Mouse (Mus musculus) 3134 (cell line): ENCODE measurements around the gene Gpr21.
"Not testable (repeated sequence)": the region's sequence is repeated elsewhere in the genome, so short reads cannot be mapped to it uniquely, and the experiment has no call there.

ENCODE experiments used
- DNase-seq: peaks from one replicate; pipeline ENCODE4 v3.0.0-alpha.2; 2011; ENCODE audit warnings: low spot score; ENCODE audit not compliant: insufficient read length; ENCODE audit errors: extremely low read depth

Gpr21 gene

GRCm38 (mm10) chr2:37516030-37516710 lies at the start of gene Gpr21:
TSS of gene Gpr21 (plus strand) at chr2:37516332.
- DNase-seq: no peak

DNA sequence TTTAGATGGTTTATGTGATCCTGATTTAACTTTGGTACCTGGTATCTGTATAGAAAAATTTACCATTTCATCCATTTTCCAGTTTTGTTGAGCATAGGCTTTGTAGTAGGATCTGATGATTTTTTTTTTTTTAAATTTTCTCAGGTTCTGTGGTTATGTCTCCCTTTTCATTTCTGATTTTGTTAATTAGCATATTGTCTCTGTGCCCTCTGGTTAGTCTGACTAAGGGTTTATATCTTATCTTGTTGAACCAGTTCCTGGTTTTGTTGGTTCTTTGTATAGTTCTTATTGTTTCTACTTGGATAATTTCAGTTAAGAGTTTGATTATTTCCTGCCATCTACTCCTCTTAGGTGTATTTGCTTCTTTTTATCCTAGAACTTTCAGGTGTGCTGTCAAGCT lies 36.6 kb upstream of the Gpr21 start:
- no peak for DNase-seq

- no peak for DNase-seq
These were observed 36.1 kb upstream of the Gpr21 start for GRCm38 (mm10) chr2:37480039-37480438.

DNA sequence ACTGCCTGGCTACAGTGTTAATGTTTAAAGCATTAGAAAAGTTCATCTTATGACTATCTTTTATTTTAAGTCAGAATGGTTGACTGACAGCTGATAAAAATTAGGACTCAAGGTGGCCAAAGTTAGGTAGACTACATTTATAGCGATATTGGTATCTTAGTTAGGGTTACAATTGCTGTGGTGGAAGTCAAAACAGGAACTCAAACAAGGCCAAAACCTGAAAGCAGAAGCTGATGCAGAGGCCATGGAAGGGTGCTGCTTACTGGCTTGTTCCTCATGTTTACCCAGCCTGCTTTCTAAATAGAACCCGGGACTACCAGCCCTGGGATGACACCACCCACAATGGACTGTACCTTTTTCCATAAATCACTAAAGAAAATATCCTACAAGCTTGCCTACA lies 32.0 kb upstream of the Gpr21 start:
- no peak for DNase-seq

GRCm38 (mm10) chr2:37485370-37485769 lies 30.8 kb upstream of the Gpr21 start:
- DNase-seq: no peak

GRCm38 (mm10) chr2:37486408-37486807 lies 29.7 kb upstream of the Gpr21 start:
- DNase-seq: no peak

- DNase-seq: no peak
These were observed 27.2 kb upstream of the Gpr21 start for GRCm38 (mm10) chr2:37488956-37489355.

DNA sequence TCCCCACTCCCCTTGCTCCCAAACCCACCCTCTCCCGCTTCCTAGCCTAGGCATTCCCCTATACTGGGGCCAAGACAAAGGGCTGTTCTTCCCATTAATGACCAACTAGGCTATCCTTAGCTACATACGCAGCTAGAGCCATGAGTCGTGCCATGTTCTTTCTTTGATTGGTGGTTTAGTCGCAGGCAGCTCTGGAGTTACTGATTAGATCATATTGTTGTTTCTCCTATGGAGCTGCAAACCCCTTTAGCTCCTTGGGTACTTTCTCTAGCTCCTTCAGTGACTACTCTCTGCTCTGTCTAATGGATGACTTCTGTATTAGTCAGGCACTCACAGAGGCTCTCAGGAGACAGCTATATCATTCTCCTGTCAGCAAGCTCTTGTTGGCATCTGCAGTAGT lies 18.8 kb upstream of the Gpr21 start:
- DNase-seq: no peak

- not testable (repeated sequence) for DNase-seq
These were observed 10.3 kb upstream of the Gpr21 start for GRCm38 (mm10) chr2:37505856-37506255.

DNA sequence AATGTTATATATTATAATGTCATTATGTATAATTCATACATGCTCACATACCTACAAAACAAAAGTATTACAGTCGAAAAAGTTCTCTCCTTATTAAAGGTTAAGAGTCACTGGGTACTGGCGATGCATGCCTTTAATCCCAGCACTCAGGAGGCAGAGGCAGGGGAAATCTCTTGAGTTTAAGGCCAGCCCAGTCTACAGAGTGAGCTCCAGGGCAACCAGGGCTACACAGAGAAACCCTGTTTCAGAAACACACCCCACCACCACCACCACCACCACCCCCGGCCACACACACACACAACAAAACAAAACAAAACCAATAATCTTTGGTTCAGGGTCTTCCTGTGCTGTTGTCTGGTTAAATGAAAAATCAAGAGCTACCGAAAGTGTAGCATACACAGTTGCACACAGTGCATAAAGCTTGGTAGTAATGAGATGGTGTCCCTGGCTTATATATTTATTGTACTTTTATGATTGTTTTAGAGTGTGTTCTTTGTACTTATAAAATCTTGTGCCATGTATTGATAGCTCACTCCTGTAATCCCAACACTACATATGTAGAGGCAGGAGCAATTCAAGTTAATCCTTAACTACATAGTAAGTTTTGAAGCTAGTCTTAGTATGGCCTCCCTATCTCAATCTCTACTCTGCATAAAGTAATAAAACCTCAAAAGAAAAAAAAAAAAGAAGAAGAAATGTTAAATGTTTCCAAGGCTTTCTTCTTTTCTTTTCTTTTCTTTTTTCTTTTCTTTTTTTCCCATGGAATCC lies 4.8 kb upstream of the Gpr21 start:
- no peak for DNase-seq

- no peak for DNase-seq
These were observed 860 bp downstream of the Gpr21 start for GRCm38 (mm10) chr2:37516922-37517462.

GRCm38 (mm10) chr2:37518561-37519285 lies 2.6 kb downstream of the Gpr21 start:
- DNase-seq: no peak

DNA sequence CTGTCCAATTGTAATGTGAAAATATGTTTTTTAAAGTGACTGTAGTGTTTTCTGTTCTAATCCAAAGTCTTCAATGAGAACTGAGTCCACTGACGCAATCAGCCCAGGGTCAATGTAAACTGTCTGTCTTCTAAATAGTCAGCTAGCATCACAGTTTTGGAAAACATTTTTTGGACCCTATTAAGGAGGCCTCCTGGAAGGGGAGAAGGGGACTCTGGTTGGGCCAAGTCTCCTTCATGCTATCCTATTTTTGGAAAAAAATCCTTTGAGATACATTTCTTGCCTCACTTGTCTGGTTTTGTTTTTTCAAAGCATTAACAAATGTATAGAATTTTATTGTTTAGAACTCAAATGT lies 3.1 kb downstream of the Gpr21 start:
- DNase-seq: no peak

DNA sequence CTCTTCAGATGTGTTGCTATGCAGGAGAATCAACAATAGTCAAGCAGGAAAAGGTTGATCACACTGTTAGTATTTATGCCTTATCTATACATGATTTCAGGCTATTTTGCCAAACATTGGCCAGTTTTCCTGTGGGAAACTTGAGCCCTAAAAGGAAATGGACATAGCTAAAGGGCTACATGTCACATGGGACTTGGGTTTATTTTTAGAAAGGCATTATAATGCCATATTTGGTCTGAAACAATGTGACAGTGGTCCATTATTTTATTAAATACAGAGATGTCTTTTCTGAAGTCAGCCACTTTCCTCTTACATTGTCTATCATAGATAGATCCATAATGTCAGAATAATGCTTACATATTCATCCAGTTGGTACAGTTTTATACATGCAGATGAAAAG lies 11.5 kb downstream of the Gpr21 start:
- DNase-seq: no peak

GRCm38 (mm10) chr2:37529397-37529796 lies 13.3 kb downstream of the Gpr21 start:
- no peak for DNase-seq

GRCm38 (mm10) chr2:37530766-37531165 lies 14.6 kb downstream of the Gpr21 start:
- no peak for DNase-seq

DNA sequence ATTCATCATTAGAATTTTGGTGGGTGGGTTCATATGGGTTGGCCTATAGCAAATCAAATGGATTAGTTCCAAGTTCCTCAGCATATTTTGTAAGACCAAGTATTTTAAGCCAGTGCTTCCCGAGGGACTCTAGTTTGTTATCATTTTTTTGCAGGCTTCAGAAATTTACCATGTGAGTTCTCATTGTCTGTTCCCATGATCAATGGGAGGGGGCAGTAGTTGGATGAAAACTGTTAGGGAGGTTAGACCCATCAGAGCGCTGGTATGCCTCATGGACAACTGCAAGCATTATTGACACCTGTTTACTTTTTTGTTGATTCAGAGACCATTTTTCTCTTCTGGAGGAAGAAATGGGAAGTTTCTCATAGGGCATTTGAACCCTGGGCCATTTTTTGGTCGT lies 15.5 kb downstream of the Gpr21 start:
- DNase-seq: no peak

DNA sequence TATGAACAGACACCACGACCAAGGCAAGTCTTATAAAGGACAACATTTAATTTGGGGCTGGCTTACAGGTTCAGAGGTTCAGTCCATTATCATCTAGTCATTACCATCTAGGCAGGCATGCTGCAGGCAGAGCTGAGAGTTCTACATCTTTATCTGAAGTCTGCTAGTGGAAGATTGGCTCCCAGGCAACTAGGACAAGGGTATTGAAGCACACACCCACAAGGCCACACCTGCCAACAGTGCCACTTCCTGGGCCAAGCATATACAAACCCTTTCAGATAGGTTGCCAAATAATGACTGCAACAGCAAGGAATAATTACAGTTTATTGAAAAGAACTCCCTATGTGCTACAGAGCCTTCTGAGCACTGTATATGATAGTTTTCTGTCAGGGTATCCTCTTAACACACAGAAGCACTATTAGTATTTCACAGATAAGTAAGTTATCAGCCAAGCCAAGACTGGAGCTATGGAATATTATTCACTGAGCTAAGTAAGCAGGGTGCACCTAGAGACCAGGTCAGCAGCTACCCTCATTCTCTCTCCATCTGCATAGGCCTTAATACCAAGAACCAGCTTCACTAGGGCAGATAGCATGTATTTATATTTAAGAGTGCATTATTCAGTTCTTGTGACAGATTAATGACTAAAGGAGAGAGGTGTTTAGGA lies 33.3 kb downstream of the Gpr21 start:
- no peak for DNase-seq

- DNase-seq: no peak
These were observed 40.2 kb downstream of the Gpr21 start for GRCm38 (mm10) chr2:37556366-37556765.

DNA sequence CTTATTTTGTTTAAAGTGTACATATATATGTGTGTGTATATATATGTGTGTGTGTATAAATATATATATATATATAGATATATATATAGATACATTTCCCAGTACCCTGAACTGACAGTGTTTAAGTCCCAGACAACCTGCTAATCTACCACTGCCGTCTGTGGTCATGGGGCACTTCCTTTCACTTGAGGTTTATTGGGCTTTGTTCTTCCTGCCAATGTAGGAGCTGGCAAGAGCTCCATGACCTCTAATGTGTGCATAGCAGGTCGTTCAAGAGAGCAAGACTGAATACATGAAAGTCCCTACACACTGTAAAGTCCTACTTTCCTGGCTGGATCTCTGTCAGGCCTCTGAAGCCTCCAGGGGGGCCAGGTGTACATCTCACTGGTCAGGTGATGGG lies 49.4 kb downstream of the Gpr21 start:
- no peak for DNase-seq

- no peak for DNase-seq
These were observed 49.9 kb downstream of the Gpr21 start for GRCm38 (mm10) chr2:37566035-37566434.
